Mouse (Mus musculus) CH12.LX (cell line): ENCODE data around the gene Gm10964.

Source experiments
- CTCF ChIP-seq, 2 experiments: IDR thresholded peaks in 1 of 2; conservative IDR thresholded peaks in 1 of 2; 2 replicates each; pipeline ENCODE4 v1.5.1; 2011 to 2012; ENCODE audit warnings: low read depth in 2 of 2, low read length in 2 of 2, improper control_type of control experiment in 1 of 2, inconsistent platforms in 1 of 2, mild to moderate bottlenecking in 1 of 2, moderate library complexity in 1 of 2
- E2F4 ChIP-seq: IDR thresholded peaks from 2 replicates; pipeline ENCODE4 v1.6.1; 2011; ENCODE audit warnings: low read depth, low read length, improper control_type of control experiment; ENCODE audit not compliant: insufficient replicate concordance
- HCFC1 ChIP-seq: IDR thresholded peaks from 2 replicates; pipeline ENCODE4 v1.6.1; 2012; ENCODE audit warnings: low read depth, mild to moderate bottlenecking, inconsistent platforms, low read length, improper control_type of control experiment
- MAFK ChIP-seq: IDR thresholded peaks from 2 replicates; pipeline ENCODE4 v1.6.1; 2011; ENCODE audit warnings: low read length, improper control_type of control experiment; ENCODE audit not compliant: insufficient replicate concordance
- MAX ChIP-seq: IDR thresholded peaks from 2 replicates; pipeline ENCODE4 v1.6.1; 2011; ENCODE audit warnings: low read length, improper control_type of control experiment
- PAX5 ChIP-seq: IDR thresholded peaks from 2 replicates; pipeline ENCODE4 v1.6.1; 2012; ENCODE audit warnings: low read length, inconsistent platforms, mixed read lengths
- POLR2A ChIP-seq: IDR thresholded peaks from 2 replicates; pipeline ENCODE4 v1.6.1; 2011; ENCODE audit warnings: low read depth, mild to moderate bottlenecking, improper control_type of control experiment, low read length
- RCOR1 ChIP-seq: conservative IDR thresholded peaks from 2 replicates; pipeline ENCODE4 v1.6.1; 2012; ENCODE audit warnings: low read depth, mild to moderate bottlenecking, inconsistent platforms, low read length, improper control_type of control experiment
- SIN3A ChIP-seq: IDR thresholded peaks from 2 replicates; pipeline ENCODE4 v1.6.1; 2012; ENCODE audit warnings: low read length, improper control_type of control experiment, inconsistent platforms
- TBP ChIP-seq: conservative IDR thresholded peaks from 2 replicates; pipeline ENCODE4 v1.6.1; 2011; ENCODE audit warnings: low read depth, low read length, improper control_type of control experiment

DNA sequence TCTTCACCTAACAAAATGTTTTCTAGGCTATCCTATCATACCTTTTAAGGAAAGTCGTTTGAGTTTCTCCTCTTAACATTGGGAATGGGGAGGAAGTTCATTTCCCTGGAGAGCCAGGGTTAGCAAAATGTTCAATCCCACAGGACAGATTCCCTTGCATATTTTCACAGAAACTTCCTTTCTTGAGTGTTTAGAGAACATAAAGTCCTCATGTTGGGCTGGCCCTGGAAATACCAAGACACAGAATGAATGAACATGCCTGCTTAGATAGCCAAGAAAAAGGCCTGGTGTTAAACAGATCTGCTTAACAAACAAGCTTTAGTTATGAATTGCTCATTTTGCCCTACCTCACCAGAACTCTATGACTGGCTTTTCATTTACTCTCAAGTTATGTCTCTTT is 53.4 kb downstream of the Gm10964 start:
- no peak for TF ChIP-seq PAX5
- no peak for TF ChIP-seq CTCF (conservative IDR thresholded peaks at IDR 0.05 in 1 of 2, IDR thresholded peaks at IDR 0.05 in 1 of 2; ENCODE audit: low read depth in 2 of 2, low read length in 2 of 2)
- no peak for TF ChIP-seq POLR2A
- TF ChIP-seq HCFC1, result no peak
- no peak for TF ChIP-seq RCOR1
- no peak for TF ChIP-seq E2F4
- no peak for TF ChIP-seq SIN3A
- no peak for TF ChIP-seq MAX
- TF ChIP-seq MAFK, result no peak
- TF ChIP-seq TBP, result no peak
